Mouse (Mus musculus) midbrain, embryonic 12.5 days (tissue): Measurements from ENCODE around the gene Tescl. TPM values are rescaled to one million over a fixed set of nuclear protein-coding genes. Genes with fewer than 3 reads are reported as not detected.
A peak's percentile ranks its signal among the peaks of the same experiment; 100 is the strongest.

Experiments
- ATAC-seq: fragments of 200-750 bp; cut with Nextera tagmentation; 2 replicates; pipeline ENCODE4 v1.8.0; 2017; ENCODE audit warnings: low read depth, moderate TSS enrichment, moderate library complexity; ENCODE audit not compliant: low FRiP score
- H3K27ac ChIP-seq: fragments of 300-500 bp; sonication (generic); replicated peaks from 2 replicates; pipeline ENCODE4 v1.5.1; 2016; ENCODE audit warnings: mild to moderate bottlenecking
- H3K27me3 ChIP-seq: fragments of 300-500 bp; sonication (generic); 2 replicates; pipeline ENCODE4 v1.6.1; 2016; ENCODE audit warnings: mild to moderate bottlenecking
- H3K36me3 ChIP-seq: fragments of 300-500 bp; sonication (generic); 2 replicates; pipeline ENCODE4 v1.6.1; 2016
- H3K4me1 ChIP-seq: fragments of 300-500 bp; sonication (generic); 2 replicates; pipeline ENCODE4 v1.6.1; 2016
- H3K4me2 ChIP-seq: fragments of 300-500 bp; sonication (generic); replicated peaks from 2 replicates; pipeline ENCODE4 v1.6.1; 2016; ENCODE audit warnings: mild to moderate bottlenecking, moderate library complexity
- H3K4me3 ChIP-seq: fragments of 300-500 bp; sonication (generic); 2 replicates; pipeline ENCODE4 v1.5.1; 2016; ENCODE audit warnings: mild to moderate bottlenecking
- H3K9ac ChIP-seq: fragments of 300-500 bp; sonication (generic); replicated peaks from 2 replicates; pipeline ENCODE4 v1.6.1; 2016; ENCODE audit warnings: mild to moderate bottlenecking, moderate library complexity
- H3K9me3 ChIP-seq: fragments of 300-500 bp; sonication (generic); 2 replicates; pipeline ENCODE4 v1.6.1; 2016; ENCODE audit warnings: mild to moderate bottlenecking
- WGBS: fragments of 180-500 bp; shearing (Covaris S2); methylation state at CpG from one replicate; pipeline ENCODE4 v1.1.7; 2016; 5-methylcytosine and 5-hydroxymethylcytosine counted together
- polyA plus RNA-seq: library from polyadenylated mRNA; unstranded; fragments of >200 nt; fragmentation: Nextera tagmentation; extraction: Ambion mirVana; gene quantifications from 2 replicates; pipeline ENCODE4 v1.2.1, GENCODE M21; 2016

Tescl gene
- not detected in 2 replicates for polyA plus RNA-seq

DNA sequence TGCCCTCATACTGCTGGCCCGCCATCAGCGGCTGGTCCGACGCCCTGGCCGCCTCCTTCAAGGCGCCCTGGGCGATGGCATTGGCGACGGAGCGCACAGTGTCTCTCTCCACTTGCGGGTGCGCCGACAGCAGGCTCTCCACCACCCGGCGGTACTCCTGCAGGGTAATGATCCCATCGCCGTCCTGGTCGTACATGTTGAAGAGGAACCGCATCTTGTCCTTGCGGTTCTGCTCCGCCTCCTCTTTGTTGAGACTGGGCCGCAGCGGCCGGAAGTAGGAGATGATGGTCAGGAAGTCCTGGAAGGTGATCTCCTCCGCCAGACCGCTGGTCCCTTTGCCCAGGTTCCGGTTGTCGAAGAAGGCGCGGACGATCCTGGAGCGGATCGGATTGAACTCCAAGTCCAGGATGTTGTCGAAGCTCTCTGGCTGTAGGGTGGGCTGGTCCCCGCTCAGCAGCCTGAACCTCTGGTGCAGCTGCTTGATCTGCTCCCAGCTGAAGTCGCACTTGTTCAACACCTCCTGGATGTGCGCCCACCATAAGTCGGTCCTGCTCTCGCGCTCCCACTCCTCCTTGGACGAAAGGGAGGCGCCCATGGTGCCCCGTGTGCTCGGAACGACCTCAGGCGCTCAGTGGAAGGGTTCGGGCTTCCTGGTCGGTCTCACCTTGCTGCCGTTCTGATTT lies at the start of gene Tescl:
Gene Tescl, minus strand, starts transcription at position 633 of the 683 bp plus-strand sequence.
- Histone ChIP-seq H3K9me3 (no peaks in the 10 kb centered on the region), H3K4me2 (no peak within 1 kb of the TSS), H3K4me1 (no peaks in the 10 kb centered on the region), H3K27ac (no peak within 1 kb of the TSS), H3K4me3 (no peak within 1 kb of the TSS), H3K36me3 (no peaks in the 10 kb centered on the region), H3K27me3 (peaks cover 27% of the 10 kb centered on the region), H3K9ac (no peak within 1 kb of the TSS)
- WGBS: 50% methylated on average over 49 of the region's 49 CpGs
- no peak for ATAC-seq

DNA sequence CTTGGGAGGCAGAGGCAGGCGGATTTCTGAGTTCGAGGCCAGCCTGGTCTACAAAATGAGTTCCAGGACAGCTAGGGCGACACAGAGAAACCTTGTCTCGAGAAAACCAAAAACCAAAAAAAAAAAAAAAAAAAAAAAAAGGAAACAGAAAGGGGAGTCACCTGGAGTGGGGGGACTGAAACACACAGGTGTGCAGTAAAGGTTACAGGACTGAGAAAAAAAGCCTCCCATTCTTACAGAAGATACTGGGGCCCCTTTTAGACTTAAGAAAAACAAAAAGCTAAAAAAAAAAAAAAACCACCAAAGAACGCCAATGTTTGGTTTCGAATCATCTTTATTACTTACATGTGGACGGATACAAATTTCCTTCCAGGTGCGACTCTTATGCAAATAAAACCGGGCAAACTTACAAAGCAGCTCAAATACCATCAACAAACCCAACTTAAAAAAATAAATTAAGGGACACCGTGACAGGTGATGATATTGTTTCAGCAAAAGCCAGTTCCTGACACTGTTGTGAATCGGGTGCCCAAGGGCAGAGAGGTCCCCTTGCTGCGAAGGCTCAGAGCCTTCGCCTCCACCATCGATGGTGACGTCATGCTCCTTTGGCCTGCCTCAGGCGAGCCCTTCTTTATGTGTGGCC lies 49.1 kb upstream of the Tescl start:
- no peaks in the 10 kb centered on the region for H3K9me3 ChIP-seq
- 0 out of 2 replicates have a peak, but pooled peaks cover 3% of the 10 kb centered on the region for H3K4me1 ChIP-seq
- ATAC-seq: no peak
- H3K9ac ChIP-seq: no peak overlapping the region
- WGBS: 86% methylated on average over 16 of the region's 16 CpGs
- H3K27me3 ChIP-seq: peaks cover 19% of the 10 kb centered on the region
- H3K36me3 ChIP-seq: no peaks in the 10 kb centered on the region
- H3K27ac ChIP-seq: no peak overlapping the region
- no peak overlapping the region for H3K4me3 ChIP-seq
- no peak overlapping the region for H3K4me2 ChIP-seq

DNA sequence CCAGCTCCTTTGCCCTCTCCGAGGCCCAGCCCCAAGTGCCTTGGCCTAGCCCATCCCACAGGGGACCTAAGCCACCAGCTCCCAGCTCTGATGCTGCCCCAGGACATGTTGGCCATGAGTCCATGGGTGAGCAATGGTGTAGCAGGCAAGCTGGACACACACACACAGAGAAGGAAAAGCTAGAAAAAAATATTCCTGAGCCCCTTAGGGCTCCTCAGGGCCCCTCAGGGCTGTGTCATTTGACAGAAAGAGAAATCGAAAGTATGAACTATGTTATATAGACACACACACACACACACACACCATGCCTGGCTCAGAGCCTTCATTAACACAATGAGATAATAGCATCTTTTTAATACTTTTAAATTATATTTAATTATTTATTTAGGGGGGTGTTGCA lies 46.6 kb upstream of the Tescl start:
- Histone ChIP-seq H3K9me3 (no peaks in the 10 kb centered on the region), H3K36me3 (no peaks in the 10 kb centered on the region), H3K4me3 (no peak overlapping the region), H3K4me2 (no peak overlapping the region), H3K4me1 (0 out of 2 replicates have a peak, but pooled peaks cover 10% of the 10 kb centered on the region), H3K27ac (no peak overlapping the region), H3K27me3 (peaks cover 33% of the 10 kb centered on the region), H3K9ac (no peak overlapping the region)
- 75% methylated on average over 2 of the region's 2 CpGs for WGBS
- no peak for ATAC-seq

DNA sequence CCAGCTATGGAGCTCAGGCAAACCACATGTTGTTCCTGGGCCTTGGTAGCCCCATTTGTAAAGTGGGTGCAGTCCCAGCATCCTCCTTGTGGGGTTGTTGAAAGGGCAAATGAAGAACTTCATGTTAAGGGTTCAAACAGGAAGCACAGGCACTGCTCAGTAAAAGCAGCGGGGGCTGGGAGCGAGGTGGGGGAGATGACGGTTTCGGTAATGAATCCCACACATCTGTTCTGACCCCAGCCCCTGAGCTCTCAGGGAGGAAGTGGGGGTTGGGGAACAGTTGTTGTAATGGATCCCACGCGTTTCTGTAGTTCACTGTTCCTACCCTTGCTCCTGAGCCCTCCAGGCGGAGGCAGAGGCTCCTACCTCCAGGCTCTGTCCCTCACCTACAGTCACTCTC lies 46.2 kb upstream of the Tescl start:
- Histone ChIP-seq H3K4me2 (no peak overlapping the region), H3K9me3 (no peaks in the 10 kb centered on the region), H3K27me3 (peaks cover 33% of the 10 kb centered on the region), H3K9ac (no peak overlapping the region), H3K27ac (no peak overlapping the region), H3K4me3 (no peak overlapping the region), H3K36me3 (no peaks in the 10 kb centered on the region), H3K4me1 (0 out of 2 replicates have a peak, but pooled peaks cover 10% of the 10 kb centered on the region)
- ATAC-seq: no peak
- WGBS: 70% methylated on average over 7 of the region's 7 CpGs

DNA sequence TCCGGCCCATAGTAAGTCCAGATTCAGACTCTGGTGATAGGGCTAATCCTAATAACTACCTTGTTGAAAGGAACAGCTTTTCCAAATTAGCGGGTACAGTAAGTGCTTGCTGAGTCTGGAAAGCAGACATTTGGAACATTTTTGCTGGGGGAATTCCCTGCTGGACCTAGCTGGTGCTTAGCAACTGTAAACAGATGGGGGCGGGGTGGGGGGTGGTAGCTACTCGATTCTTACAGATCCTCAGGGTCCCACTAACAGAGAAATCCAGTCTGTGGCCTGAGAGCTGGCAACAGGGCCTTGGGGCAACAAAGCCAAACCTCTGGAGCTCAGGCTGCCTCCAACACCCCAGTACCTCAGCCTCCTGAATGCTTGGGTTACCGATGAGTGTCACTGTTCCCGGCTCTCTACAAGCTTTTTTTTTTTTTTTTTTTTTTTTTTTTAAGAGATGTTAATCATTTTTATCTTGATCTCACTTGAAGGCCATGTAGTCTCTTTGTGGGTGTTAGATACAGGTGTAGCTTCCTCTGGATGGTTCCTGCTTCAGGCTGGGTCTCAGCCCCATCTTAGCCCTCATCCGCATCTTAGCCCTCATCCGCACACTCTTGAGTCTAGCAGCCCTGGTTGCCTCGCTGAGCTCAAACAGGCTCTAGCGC lies 44.4 kb upstream of the Tescl start:
- Histone ChIP-seq H3K4me3 (no peak overlapping the region), H3K4me2 (no peak overlapping the region), H3K4me1 (peaks cover 16% of the 10 kb centered on the region), H3K27me3 (peaks cover 18% of the 10 kb centered on the region), H3K9ac (no peak overlapping the region), H3K36me3 (no peaks in the 10 kb centered on the region), H3K9me3 (no peaks in the 10 kb centered on the region), H3K27ac (no peak overlapping the region)
- no peak for ATAC-seq
- 75% methylated on average over 10 of the region's 10 CpGs for WGBS

DNA sequence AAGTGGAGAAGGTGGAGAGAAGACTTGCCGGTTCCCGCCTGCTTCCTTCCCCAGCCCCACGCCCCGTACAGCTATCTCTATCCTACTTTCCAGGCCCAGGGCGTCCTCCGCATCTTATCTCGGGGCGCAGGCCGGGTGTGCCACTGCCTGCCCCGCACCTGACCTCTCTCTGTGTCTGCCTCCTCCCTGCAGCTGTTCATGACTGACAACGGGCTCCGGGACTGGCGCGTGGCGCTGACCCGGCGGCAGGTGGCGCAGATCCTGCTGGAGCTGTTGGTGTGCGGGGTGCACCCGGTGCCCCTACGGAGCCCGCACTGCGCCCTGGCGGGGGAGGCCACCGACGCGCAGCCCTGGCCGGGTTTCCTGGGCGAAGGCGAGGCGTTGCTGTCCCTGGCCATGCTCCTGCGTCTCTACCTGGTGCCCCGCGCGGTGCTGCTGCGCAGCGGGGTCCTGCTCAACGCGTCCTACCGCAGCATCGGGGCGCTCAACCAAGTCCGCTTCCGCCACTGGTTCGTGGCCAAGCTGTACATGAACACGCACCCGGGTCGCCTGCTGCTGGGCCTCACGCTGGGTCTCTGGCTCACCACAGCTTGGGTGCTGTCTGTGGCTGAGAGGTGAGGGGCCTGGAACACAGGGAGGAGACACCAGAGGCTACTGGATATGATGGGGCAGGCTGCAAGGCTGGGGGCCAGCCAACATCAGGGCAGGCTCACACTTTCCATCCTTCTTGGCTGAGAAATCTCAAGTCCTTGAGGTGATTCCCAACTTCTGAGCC lies 43.5 kb upstream of the Tescl start:
- Histone ChIP-seq H3K4me2 (peak overlapping the region; percentile 51), H3K9ac (0 out of 2 replicates have a peak overlapping the region, but pooled peaks have one; percentile 4), H3K4me1 (peaks cover 17% of the 10 kb centered on the region), H3K27ac (no peak overlapping the region), H3K9me3 (no peaks in the 10 kb centered on the region), H3K4me3 (peak overlapping the region; percentile 28), H3K36me3 (no peaks in the 10 kb centered on the region), H3K27me3 (peaks cover 18% of the 10 kb centered on the region)
- peak; percentile 45 for ATAC-seq
- 6% methylated on average over 46 of the region's 49 CpGs for WGBS

DNA sequence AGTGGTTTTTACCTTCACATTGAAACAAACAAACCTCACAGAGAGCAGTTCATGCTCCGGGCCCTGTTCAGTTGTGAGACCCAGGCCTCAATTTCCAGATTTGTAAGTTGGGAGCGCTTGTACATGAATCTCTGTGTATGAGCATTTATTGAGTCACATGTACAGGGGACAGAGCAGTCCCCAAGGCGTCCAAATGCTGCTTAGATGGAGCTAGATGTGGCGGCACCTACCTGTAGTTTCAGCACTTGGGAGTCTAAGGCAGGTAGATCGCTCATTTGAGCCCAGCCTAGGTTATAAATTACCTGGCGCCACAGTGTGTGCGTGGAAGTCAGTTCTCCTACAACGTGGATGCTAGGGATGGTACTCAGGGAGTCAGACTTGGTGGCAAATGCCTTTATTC lies 42.7 kb upstream of the Tescl start:
- Histone ChIP-seq H3K4me1 (peaks cover 17% of the 10 kb centered on the region), H3K4me3 (no peak overlapping the region), H3K27ac (no peak overlapping the region), H3K27me3 (peaks cover 18% of the 10 kb centered on the region), H3K4me2 (no peak overlapping the region), H3K9ac (no peak overlapping the region), H3K36me3 (no peaks in the 10 kb centered on the region), H3K9me3 (no peaks in the 10 kb centered on the region)
- WGBS: 87% methylated on average over 8 of the region's 8 CpGs
- ATAC-seq: no peak

DNA sequence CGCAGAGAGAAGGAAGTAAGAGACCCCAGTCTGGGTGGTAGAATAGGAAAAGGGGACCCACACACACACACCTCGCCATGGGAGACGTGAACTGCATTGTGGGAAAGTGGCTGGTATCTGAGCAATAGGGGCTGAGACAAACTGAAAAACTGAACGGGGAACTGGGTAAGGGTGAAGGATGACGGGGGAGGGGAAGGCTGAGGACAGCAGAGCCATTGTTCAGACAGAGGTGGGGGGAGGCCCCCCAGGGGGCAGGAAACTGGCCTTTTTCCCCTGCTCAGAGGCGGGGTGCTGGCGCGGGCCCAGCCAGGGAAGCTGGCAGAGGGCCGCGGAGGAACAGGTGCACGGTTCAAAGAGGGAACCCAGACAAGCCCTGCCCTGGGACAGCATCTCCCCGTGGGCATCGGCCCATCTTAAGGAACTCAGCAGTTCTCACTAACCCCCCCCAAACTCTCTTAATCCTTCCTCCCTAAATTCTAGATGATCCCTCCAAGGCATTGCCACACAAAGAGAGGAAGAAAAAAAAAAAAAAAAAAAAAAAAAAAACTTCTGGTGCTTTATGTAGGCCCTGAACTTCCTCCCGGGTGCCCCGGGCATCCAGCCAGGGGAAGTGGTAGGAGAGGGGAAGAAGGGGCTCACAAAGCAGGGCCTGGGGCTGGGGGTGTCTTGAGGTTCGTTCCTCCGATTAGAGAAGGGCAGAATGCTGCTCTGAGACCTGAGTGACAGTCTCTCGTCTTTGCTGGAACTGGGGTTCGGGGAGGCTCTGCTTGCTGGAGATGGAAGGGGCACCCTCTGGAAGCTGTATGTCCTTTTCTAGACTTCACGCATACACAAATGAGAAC lies 40.0 kb upstream of the Tescl start:
- H3K4me2 ChIP-seq: peak overlapping the region; percentile 13
- no peak overlapping the region for H3K4me3 ChIP-seq
- peaks cover 21% of the 10 kb centered on the region for H3K27me3 ChIP-seq
- peak overlapping the region; percentile 24; the same call in 1 of the 2 replicates for H3K9ac ChIP-seq
- H3K9me3 ChIP-seq: no peaks in the 10 kb centered on the region
- 53% methylated on average over 14 of the region's 20 CpGs for WGBS
- H3K27ac ChIP-seq: peak overlapping the region; percentile 8
- ATAC-seq: peak; percentile 56; the same call in 1 of the 2 replicates
- no peaks in the 10 kb centered on the region for H3K36me3 ChIP-seq
- peaks cover 17% of the 10 kb centered on the region for H3K4me1 ChIP-seq

DNA sequence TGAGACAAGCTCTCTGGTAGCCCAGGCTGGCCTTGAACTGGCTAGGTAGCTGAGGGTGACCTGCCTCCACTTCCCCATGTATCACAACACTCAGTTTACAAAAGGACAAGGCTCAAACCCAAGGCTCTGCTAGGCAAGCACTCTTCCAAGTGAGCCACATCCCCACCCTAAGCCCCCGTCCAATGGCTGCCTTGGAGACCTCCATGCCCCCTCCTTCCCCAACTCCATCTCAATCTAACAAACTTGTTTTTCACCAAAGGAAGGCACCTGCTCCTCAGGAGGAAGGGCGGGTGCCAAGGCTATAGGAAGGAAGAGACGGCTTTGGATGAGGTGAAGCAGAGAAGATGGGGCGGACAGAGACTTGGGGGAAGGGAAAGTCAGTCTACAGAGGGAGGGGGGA lies 39.0 kb upstream of the Tescl start:
- peaks cover 14% of the 10 kb centered on the region for H3K4me1 ChIP-seq
- H3K9me3 ChIP-seq: no peaks in the 10 kb centered on the region
- H3K4me2 ChIP-seq: no peak overlapping the region
- no peak overlapping the region for H3K27ac ChIP-seq
- WGBS: 70% methylated on average over 4 of the region's 4 CpGs
- no peaks in the 10 kb centered on the region for H3K36me3 ChIP-seq
- no peak overlapping the region for H3K9ac ChIP-seq
- H3K4me3 ChIP-seq: no peak overlapping the region
- ATAC-seq: no peak
- H3K27me3 ChIP-seq: peaks cover 17% of the 10 kb centered on the region

DNA sequence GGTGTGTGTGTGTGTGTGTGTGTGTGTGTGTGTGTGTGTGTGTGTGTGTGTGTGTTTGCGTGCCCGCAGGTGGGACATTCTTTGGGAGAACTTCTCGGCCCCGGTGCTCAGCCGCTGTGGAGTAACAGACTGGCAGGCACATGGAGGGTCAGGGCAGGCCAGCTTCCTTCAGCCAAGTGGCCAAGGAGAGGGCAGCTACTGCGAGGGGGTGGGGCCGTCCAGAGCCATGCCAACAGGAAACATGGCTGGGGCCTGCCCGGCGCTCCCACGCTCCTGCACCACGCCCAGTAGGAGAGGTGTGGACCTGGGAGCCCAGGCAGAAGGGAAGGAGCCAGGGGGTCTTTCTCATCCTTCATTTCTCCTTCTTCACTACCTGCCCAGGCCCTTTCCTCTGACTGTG lies 38.6 kb upstream of the Tescl start:
- H3K27ac ChIP-seq: no peak overlapping the region
- no peak overlapping the region for H3K4me3 ChIP-seq
- H3K27me3 ChIP-seq: peaks cover 13% of the 10 kb centered on the region
- 82% methylated on average over 9 of the region's 11 CpGs for WGBS
- no peaks in the 10 kb centered on the region for H3K9me3 ChIP-seq
- ATAC-seq: no peak
- H3K4me2 ChIP-seq: no peak overlapping the region
- H3K36me3 ChIP-seq: no peaks in the 10 kb centered on the region
- peaks cover 13% of the 10 kb centered on the region for H3K4me1 ChIP-seq
- no peak overlapping the region for H3K9ac ChIP-seq

DNA sequence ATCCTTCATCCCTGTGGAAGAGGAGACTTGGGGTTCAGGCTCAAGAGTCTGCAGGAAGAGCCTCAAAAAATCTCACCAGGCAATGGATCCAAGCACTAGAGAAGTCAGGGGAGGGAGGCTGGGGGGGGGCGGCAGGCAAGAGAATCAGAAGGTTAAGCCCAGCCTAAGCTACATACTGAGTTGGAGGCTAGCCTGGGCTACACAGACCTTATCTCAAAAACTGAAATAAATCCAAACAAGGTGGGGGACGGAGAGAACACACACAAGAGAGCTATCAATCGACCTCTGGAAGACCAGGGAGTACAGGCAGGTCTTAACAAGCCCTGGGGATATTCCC lies 38.0 kb upstream of the Tescl start:
- no peak overlapping the region for H3K27ac ChIP-seq
- H3K9ac ChIP-seq: no peak overlapping the region
- H3K4me1 ChIP-seq: peaks cover 8% of the 10 kb centered on the region
- 67% methylated on average over 3 of the region's 3 CpGs for WGBS
- no peaks in the 10 kb centered on the region for H3K9me3 ChIP-seq
- H3K36me3 ChIP-seq: no peaks in the 10 kb centered on the region
- ATAC-seq: no peak
- no peak overlapping the region for H3K4me3 ChIP-seq
- H3K4me2 ChIP-seq: no peak overlapping the region
- H3K27me3 ChIP-seq: peaks cover 8% of the 10 kb centered on the region
